In the genomic region with DNA sequence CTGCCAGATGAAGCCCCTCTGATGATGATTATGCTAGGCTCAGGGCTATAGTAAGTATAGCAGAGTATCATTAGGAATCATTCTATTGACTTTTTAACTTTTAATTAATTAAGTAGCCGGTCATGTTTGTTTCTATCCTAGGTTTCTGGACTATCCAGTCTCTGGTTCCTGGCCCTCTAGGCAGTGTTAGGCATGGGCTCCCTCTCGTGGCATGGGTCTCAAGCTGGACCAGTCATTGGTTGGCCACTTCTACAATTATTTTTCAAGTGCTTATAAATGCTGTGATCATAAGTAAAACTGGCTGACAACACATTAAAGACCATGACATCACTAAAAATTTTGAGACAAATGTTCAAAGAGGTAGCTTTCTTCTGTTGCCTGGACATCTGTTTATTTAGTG, we compare ENCODE assay signal across 10 mouse cellular contexts. TPM values are rescaled to one million over a fixed set of nuclear protein-coding genes. Genes with fewer than 3 reads are reported as not detected.
DNase-seq lines count a peak whose midpoint lies in the region; ATAC-seq and TF ChIP-seq lines count a peak whose summit lies in the region.
"Had no signal": no experiment of that assay in that cellular context is flagged by ENCODE, and none has a peak within 500 bp of the region (broad histone marks: within the 10 kb centered on the region; RNA-seq: fewer than 3 reads in every experiment).

No protein-coding gene starts in this region.

- no peak for ATAC-seq in kidney, postnatal 0 days (replicated peaks; ENCODE audit: low FRiP score, low read depth)
- ATAC-seq in lung, embryonic 14.5 days (ENCODE audit: insufficient read depth) = no peak
- no peak for ATAC-seq in activated CD4-positive, CD25-positive, alpha-beta regulatory T cell, adult 4 months

- WGBS in kidney, postnatal 0 days = 49% methylated on average over 2 of the region's 2 CpGs
- WGBS in lung, embryonic 14.5 days = 53% methylated on average over 2 of the region's 2 CpGs

- TF ChIP-seq CTCF in kidney, postnatal 0 days (IDR thresholded peaks at IDR 0.05; ENCODE audit: low read depth) = peak; percentile 61
- peak; percentile 41 for TF ChIP-seq CTCF in lung, embryonic 14.5 days (IDR thresholded peaks at IDR 0.05; ENCODE audit: low read depth)

- no peak overlapping the region for H3K4me3 ChIP-seq in kidney, postnatal 0 days (replicated peaks; ENCODE audit: low read depth, low read length)
- H3K4me3 ChIP-seq in lung, embryonic 14.5 days (ENCODE audit: low read depth, low read length) = no peak overlapping the region

- peak; percentile 48 to 57 for DNase-seq in cerebellum, postnatal 14 days
- no peak for DNase-seq in cerebellum, postnatal 4 days (ENCODE audit: low spot score in 2 of 2)
- peak; percentile 8 for DNase-seq in kidney, postnatal 0 days (ENCODE audit: low spot score)
- DNase-seq in kidney, adult 18-20 months = no peak
- DNase-seq in lung, embryonic 14.5 days = peak; percentile 33
- no peak for DNase-seq in lung, adult 18-20 months
- DNase-seq in lung, postnatal 4 days = peak; percentile 33
- DNase-seq: kidney, adult 9 months; thymus, postnatal 25 days had no signal

- no peak overlapping the region for H3K9ac ChIP-seq in kidney, postnatal 0 days (ENCODE audit: low read depth, low read length)
- no peak overlapping the region for H3K9ac ChIP-seq in lung, embryonic 14.5 days

- peaks cover 8% of the 10 kb centered on the region; the same call in 1 of the 2 replicates for H3K4me1 ChIP-seq in kidney, postnatal 0 days (replicated peaks; ENCODE audit: insufficient read depth, low read length)
- H3K4me1 ChIP-seq in lung, embryonic 14.5 days (ENCODE audit: insufficient read depth) = no peaks in the 10 kb centered on the region; the same call in 1 of the 2 replicates

- no peaks in the 10 kb centered on the region for H3K27me3 ChIP-seq in kidney, postnatal 0 days (ENCODE audit: insufficient read depth, low read length)
- no peaks in the 10 kb centered on the region for H3K27me3 ChIP-seq in lung, embryonic 14.5 days (ENCODE audit: insufficient read depth, low read length)

- H3K36me3 ChIP-seq in kidney, postnatal 0 days (ENCODE audit: insufficient read depth, low read length) = no peaks in the 10 kb centered on the region
- H3K36me3 ChIP-seq in lung, embryonic 14.5 days (ENCODE audit: insufficient read depth) = no peaks in the 10 kb centered on the region

- H3K4me2 ChIP-seq in kidney, postnatal 0 days (ENCODE audit: low read length) = no peak overlapping the region
- no peak overlapping the region for H3K4me2 ChIP-seq in lung, embryonic 14.5 days

- no peak overlapping the region for H3K27ac ChIP-seq in kidney, postnatal 0 days
- no peak overlapping the region for H3K27ac ChIP-seq in lung, embryonic 14.5 days (ENCODE audit: low read depth)

- no peaks in the 10 kb centered on the region for H3K9me3 ChIP-seq in kidney, postnatal 0 days (replicated peaks; ENCODE audit: low read length)
- H3K9me3 ChIP-seq in lung, embryonic 14.5 days (ENCODE audit: low read depth, low read length) = no peaks in the 10 kb centered on the region

RNA-seq across cellular contexts. Expression of a gene that starts 3.4 kb away (rescaled TPM):
- polyA plus RNA-seq in kidney, postnatal 0 days (2015; fragmentation: Nextera tagmentation; extraction: Ambion mirVana) = 73.0 and 75.5 TPM in 2 replicates
- polyA plus RNA-seq in lung, embryonic 14.5 days (2014; fragmentation: Nextera tagmentation; extraction: Ambion mirVana) = 69.7 and 71.1 TPM in 2 replicates
- 10 to 100 TPM; 65.1 to 79.0 TPM for polyA plus RNA-seq in activated CD4-positive, CD25-positive, alpha-beta regulatory T cell, adult 4 months (2017; shearing (Covaris generic))

RNA-seq across cellular contexts. Expression of a gene that starts 25.9 kb away (rescaled TPM):
- 21.8 and 28.8 TPM in 2 replicates for polyA plus RNA-seq in kidney, postnatal 0 days (2015; fragmentation: Nextera tagmentation; extraction: Ambion mirVana)
- 204 and 205 TPM in 2 replicates for polyA plus RNA-seq in lung, embryonic 14.5 days (2014; fragmentation: Nextera tagmentation; extraction: Ambion mirVana)
- polyA plus RNA-seq in activated CD4-positive, CD25-positive, alpha-beta regulatory T cell, adult 4 months (2017; shearing (Covaris generic)) = 10 to 100 TPM; 36.5 to 47.4 TPM

RNA-seq across cellular contexts. Expression of a gene that starts 51.3 kb away (rescaled TPM):
- 32.3 and 33.0 TPM in 2 replicates for polyA plus RNA-seq in kidney, postnatal 0 days (2015; fragmentation: Nextera tagmentation; extraction: Ambion mirVana)
- 34.4 and 36.9 TPM in 2 replicates for polyA plus RNA-seq in lung, embryonic 14.5 days (2014; fragmentation: Nextera tagmentation; extraction: Ambion mirVana)
- 10 to 100 TPM; 17.2 to 23.9 TPM for polyA plus RNA-seq in activated CD4-positive, CD25-positive, alpha-beta regulatory T cell, adult 4 months (2017; shearing (Covaris generic))

Comparison
In these comparisons a context has a peak if more than half of its experiments do, and no peak if none do; other contexts are left out.
1. DNase-seq: peak in cerebellum, postnatal 14 days (2 of 2), kidney, postnatal 0 days (single experiment), lung, embryonic 14.5 days (single experiment) and lung, postnatal 4 days (2 of 2); none in cerebellum, postnatal 4 days (0 of 2), kidney, adult 18-20 months (single experiment) and lung, adult 18-20 months (0 of 2).